Mouse (Mus musculus): Measurements from ENCODE around the gene Cep68.

DNA sequence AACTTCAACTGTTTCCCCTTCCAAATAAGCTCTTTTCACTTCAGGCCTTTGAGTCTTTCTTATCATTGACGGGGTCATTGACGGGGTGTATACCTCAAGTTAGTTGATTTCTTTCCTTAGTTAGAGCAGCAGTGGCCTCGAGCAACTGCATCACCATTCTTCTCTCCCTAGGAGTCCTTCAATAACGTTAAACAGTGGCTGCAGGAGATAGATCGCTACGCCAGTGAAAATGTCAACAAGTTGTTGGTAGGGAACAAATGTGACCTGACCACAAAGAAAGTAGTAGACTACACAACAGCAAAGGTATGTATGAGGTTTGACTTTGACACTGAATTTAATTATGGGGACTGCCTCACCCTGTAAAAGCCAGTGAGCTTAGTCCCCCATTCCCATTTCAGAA is 25.0 kb downstream of the Cep68 start:
- no peak for TF ChIP-seq GATA1 (IDR thresholded peaks at IDR 0.05; ENCODE audit: borderline replicate concordance, low read length)
- no peak for TF ChIP-seq FLI1 (IDR thresholded peaks at IDR 0.05; ENCODE audit: low read length)

Data from megakaryocyte, embryonic 14.5 days (primary cell).